Mouse (Mus musculus) splenic B cell, adult 2 months (primary cell): ENCODE data around the gene Adgrd1.

Experiments used
- DNase-seq: peaks from one replicate; pipeline ENCODE4 v3.0.0-alpha.2; 2011; ENCODE audit warnings: low read depth, low spot score
- H3K27me3 ChIP-seq: 2 replicates; pipeline ENCODE4 v1.6.1; 2012; ENCODE audit warnings: mild to moderate bottlenecking, low read length, moderate library complexity, mixed read lengths; ENCODE audit not compliant: control insufficient read depth, poor library complexity, insufficient read depth, severe bottlenecking
- H3K36me3 ChIP-seq: 2 replicates; pipeline ENCODE4 v1.6.1; 2012; ENCODE audit warnings: mild to moderate bottlenecking, low read length, moderate library complexity, mixed read lengths; ENCODE audit not compliant: control insufficient read depth, poor library complexity, insufficient read depth, severe bottlenecking

The Adgrd1 gene

DNA sequence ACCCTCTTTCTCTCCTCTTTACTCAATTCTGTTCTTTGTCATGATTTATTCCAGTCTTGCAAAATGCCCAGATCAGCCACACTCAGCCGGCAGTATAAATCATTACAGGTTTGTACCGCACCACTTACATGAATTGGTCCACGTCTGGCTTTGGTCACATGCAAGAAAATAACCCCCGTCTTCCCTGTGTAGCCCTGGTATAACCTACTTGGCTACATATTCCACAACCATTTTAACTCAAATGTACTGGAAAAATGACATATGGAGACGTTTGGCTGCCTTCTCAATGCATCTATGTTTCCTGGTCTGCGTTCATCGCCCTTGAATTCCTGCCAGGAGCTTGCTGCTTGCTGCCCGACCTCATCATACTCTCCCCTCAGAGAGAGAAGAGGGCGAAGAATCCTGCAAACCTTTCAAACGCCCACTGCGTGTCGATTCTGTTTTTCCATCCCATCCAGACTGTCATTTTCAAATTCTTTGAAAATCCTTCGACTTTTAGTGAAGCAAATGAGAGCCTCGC, 24.7 kb upstream of the Adgrd1 start:
- DNase-seq: no peak
- no peaks in the 10 kb centered on the region for H3K27me3 ChIP-seq
- no peaks in the 10 kb centered on the region for H3K36me3 ChIP-seq

DNA sequence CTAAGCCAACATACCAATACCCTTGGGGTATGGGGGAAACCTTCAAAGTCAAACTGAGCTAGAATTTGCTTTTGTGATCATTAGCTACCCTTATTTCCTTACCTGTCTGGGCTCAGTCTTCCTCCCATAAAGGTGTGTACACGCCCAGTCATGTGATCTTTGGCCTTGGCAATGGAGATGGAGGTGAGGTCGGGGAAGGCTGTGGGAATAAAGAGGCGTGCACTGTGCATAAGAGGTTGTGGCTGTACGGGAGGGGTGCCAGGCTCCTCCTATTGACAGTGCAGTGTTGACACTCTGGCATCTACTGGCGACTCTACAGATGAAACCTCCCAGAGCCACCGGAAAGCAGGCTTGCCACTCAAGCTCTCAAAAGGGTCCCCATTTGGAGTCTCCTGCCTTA, 23.1 kb upstream of the Adgrd1 start:
- H3K36me3 ChIP-seq: no peaks in the 10 kb centered on the region
- no peak for DNase-seq
- no peaks in the 10 kb centered on the region for H3K27me3 ChIP-seq

DNA sequence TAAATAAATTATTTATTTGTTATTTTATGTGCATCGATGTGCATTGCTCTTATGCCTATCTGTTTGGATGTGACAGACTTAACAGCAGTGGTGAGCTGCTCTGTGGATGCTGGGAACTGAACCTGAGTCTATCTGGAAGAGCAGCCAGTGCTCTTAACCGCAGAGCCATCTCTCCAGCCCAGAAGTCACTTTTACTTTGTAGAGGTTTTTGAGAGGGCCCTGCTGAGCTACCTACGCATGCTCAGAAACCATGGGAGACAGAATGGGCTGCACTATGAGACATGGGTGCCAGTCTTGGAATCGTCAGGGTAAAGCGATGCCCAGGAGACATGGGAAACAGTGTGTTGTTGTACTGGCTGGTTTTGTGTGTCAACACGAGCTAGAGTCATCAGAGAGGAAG, 20.5 kb upstream of the Adgrd1 start:
- DNase-seq: no peak

DNA sequence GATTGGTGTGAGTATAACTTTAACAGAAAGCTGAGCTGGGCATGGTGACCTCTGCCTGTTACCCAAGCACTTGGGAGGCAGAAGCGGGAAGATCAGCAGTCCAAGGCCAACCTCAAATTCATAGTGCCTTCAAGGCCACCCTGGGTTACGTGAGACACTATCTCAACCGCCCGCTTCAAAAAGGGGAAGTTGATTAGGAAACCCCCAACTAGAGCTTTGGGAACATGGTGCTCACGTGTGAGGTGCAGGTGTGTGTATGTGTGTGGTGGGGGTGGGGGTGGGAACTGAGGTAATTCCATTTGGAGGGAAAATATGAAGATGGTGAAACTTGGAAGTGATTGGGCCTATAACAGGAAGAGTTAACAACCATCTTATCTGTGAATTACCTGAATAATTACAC, 19.3 kb upstream of the Adgrd1 start:
- DNase-seq: peak; percentile 92
- Histone ChIP-seq H3K36me3 (no peaks in the 10 kb centered on the region), H3K27me3 (no peaks in the 10 kb centered on the region)

More for the DNA sequence above, 20.5 kb upstream of the Adgrd1 start:
- no peaks in the 10 kb centered on the region for H3K36me3 ChIP-seq
- H3K27me3 ChIP-seq: no peaks in the 10 kb centered on the region

DNA sequence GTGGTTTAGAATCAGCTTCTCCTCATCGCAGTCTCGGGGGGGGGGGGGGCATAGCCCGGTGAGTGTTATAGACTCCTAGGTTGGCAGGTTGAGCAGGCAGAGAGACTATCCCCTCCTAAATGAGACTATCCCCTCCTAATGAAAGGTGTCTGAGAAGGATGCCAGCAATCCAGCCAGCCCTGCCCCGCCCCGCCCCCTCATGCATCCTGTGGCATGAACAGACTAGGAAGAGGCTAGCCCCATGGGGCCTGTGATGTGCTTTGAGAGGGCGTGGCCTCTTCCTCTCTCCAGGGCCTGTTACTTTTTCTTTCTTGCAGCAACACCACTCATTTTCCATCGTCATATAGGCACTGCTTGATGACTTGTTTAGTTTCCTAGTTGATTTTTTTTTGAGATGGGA, 15.0 kb upstream of the Adgrd1 start:
- H3K36me3 ChIP-seq: no peaks in the 10 kb centered on the region
- H3K27me3 ChIP-seq: no peaks in the 10 kb centered on the region
- DNase-seq: peak; percentile 41

DNA sequence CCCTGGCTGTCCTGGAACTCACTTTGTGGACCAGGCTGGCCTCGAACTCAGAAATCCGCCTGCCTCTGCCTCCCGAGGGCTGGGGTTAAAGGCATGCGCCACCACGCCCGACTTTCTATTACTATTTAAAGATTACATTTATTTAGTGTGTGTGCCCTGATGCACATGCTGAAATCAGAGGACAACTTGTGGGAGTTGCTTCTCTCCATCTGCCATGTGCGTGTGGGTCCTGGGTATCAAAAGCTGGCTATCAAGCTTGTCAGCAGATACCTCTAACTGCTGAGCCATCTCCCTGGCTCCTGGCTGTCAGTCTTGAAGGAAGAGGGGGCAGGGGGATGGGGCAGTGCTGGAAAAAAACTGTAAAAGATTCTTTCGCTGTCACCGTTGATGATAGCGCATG, 11.4 kb upstream of the Adgrd1 start:
- no peak for DNase-seq
- H3K36me3 ChIP-seq: no peaks in the 10 kb centered on the region
- no peaks in the 10 kb centered on the region for H3K27me3 ChIP-seq

DNA sequence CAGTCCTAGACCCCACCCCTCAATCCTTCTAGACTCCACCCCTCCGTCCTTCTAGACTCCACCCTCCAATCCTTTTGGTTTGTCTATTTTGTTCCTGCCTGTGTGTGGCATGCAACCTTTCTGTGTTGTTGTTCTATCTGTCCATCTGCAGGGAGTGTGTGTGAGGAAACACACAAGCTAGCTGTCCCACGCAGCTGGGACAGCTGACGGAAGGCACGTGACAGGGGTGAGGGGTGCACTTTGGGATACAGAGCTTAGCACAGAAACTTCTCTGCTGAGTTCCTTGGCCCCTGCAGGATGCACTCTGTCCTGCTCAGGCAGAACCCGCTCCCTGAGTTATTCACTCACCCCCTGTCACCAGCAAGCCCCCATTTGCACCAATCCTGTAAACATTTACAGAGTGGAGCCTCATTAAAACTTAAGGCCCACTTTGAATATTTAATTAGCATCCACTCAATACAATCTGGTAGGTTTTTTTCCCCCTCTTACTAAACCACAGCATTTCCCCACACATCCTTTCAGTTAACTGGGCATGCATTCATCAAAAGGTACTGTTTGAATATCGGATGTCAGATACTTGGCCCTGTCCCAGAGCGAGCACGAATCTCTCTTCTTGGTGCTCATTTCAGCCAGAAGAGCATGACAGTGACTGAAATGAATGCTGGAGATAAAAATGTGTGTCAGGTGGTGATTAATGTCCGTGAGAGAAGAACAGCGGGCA, 4.0 kb upstream of the Adgrd1 start:
- H3K27me3 ChIP-seq: no peaks in the 10 kb centered on the region
- no peaks in the 10 kb centered on the region for H3K36me3 ChIP-seq
- DNase-seq: no peak

DNA sequence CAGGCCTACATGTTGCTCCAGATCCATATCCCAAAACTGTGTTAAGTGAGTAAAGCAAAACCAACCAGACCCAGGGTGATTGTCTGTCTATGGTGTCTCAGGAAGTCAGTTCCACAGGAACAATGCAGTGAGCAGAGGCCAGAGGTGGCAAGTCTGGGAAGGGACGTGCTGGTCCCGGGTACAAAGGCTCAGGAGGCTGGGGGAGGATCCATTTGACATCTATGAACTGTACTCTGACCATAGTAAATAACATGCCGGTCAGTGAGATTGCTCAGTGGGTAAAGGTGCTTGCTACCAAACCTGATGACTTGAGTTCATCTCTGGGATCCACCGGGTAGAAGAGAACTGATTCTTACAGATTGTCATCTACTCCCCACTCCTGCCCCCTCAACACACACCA, 3.4 kb upstream of the Adgrd1 start:
- H3K36me3 ChIP-seq: no peaks in the 10 kb centered on the region
- H3K27me3 ChIP-seq: no peaks in the 10 kb centered on the region
- DNase-seq: no peak

DNA sequence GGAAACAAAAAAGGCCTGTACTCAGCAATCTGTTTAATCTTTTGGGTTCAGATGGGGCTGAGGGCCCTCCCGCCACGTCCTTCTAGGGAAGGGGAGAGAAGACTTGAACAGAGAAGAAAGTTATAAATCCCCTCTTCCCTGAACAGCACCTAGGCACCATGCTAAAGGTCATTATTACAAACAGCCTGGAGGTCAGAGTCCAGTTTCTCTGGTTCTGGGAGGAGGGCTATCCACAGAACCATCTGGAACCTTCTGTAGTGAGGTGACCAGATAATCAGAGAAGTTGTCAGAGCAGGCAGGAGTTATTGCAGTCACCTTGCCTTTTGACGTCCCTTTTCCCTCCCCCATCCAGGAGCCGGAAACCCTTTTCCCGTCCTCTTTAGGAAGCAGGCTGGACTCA, 2.3 kb upstream of the Adgrd1 start:
- DNase-seq: no peak
- Histone ChIP-seq H3K27me3 (no peaks in the 10 kb centered on the region), H3K36me3 (no peaks in the 10 kb centered on the region)

DNA sequence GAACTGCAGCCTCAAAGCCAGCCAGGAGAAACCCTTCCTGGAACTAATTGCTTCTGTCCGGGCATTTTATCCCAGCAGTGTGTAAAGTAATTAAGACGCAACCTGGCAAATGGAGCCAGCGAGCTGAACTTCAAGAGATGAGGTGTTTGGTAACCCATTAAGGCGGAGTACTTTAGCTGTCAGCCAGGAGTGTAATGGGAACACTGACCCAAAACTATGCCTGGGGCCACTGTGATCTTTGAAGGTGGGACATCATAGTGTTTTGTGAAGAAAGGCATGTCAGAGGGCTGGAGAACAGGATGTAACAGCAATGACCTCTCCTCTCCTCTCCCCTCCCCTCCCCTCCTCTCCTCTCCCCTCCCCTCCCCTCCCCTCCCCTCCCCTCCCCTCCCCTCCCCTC, 7.5 kb downstream of the Adgrd1 start:
- H3K36me3 ChIP-seq: no peaks in the 10 kb centered on the region

DNA sequence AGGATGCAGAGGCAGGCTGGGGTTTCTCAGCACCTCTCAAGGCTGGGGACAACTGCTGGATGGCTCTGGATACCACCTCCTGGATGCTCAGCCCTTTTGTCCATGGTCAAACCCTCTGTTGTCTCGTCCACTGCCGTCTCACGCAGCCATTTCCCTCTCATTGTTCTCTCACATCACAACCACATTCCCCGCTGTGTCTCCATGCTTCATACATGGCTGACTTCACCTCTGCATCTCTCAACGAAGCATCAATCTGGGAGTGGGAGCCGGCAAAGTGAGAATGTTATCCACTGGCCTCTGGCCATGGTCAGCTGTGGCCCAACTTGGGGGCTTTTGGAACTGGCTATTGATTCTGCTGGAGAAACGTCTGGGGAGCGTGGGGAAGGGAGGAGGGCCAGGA, 15.2 kb downstream of the Adgrd1 start:
- DNase-seq: no peak
- Histone ChIP-seq H3K27me3 (no peaks in the 10 kb centered on the region), H3K36me3 (no peaks in the 10 kb centered on the region)

More for the DNA sequence above, 7.5 kb downstream of the Adgrd1 start:
- no peak for DNase-seq
- H3K27me3 ChIP-seq: no peaks in the 10 kb centered on the region

DNA sequence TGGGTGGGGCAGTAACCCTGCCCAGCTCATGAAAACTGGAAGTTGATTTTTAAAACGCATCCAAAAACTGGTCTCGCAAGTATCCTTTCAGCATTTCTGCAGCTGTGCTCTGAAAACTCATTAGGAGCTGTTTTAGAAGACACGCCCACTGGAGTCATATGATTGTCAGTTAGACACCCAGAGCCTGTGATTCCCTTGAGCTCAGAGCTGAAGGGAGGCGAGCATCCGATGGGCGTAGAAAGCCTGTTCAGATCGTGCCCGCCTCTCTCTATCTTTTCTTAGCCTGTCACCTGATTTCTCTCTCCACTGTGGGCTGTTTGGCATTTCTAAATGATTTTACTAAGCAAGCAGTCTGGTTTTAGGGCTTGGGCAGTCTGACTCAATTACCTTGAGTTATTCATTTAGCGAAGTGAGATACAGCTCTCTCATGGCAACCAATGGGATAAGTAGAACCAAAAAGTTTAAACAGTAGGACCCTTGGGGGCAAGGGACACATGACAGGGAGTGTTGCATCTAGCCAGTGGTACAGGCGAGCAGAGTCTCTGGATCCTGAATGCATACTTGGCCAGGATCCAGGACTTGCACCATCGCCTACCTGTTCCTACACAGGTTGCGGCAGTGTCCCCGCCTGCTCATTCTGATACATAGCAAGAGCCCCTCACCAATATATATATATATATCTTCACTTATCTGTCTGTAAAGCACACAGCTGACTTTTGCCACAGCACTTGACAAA, 17.4 kb downstream of the Adgrd1 start:
- no peaks in the 10 kb centered on the region for H3K27me3 ChIP-seq
- no peak for DNase-seq

DNA sequence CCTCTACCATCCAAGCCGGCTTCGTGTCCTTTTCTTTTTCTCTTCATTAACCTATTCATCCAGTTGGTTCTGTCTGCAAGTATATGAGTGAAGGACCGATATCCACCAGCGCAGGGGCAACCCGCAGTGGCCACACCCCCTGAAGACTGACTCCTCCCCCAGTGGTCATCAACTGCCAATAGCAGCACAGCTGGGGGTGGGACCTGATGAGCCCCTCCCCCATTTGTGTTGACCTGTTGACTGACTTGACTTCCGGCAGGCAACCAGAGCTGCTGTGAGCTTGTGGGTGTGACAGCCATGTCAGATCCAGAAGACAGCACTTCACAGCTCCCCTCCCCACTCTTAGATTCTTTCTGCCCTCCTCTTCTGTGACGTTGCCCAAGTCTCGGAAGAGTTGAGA, 19.7 kb downstream of the Adgrd1 start:
- no peak for DNase-seq
- no peaks in the 10 kb centered on the region for H3K36me3 ChIP-seq
- H3K27me3 ChIP-seq: no peaks in the 10 kb centered on the region

More for the DNA sequence above, 17.4 kb downstream of the Adgrd1 start:
- H3K36me3 ChIP-seq: no peaks in the 10 kb centered on the region

DNA sequence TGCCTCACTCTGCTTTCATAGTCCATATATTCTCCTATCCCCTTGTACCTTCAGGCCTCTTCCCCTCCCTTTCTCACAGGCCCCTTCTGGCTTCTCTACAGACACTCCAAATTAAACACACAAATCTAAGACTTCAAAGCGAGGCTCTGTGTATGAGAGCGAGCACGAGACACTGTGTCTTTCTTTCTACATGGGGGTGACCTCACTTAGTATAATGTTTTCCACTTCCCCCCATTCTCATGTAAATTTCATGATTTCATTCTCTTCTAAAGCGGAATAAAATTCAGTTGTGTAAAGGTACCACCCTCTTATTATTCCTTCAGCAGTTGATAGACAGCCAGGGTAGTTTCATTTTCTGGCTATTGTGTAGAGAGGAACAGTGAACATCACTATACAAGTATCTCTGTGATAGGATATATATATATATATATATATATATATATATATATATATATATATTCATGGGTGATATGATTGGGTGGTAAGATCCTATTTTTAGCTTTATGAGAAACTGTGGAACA, 21.1 kb downstream of the Adgrd1 start:
- no peaks in the 10 kb centered on the region for H3K27me3 ChIP-seq
- no peaks in the 10 kb centered on the region for H3K36me3 ChIP-seq
- no peak for DNase-seq

DNA sequence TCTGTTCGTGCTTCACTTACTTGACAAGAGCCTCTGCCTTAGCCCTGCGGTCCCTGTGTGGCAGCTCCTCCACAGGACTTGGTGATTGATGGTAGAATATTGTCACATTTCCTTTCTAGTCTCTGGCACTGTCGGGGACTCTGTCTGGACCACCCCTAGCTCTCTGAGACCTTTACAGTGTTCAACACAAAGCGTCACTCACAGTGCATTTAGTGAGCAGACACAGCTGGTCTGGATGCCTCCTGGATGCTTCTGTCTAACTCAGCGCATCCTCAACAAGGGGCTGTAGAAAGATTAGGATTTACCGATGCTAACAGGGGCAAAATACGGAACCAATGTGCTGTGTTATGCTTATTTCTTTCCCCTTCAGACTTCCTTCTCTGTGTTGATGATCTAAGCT, 22.0 kb downstream of the Adgrd1 start:
- H3K36me3 ChIP-seq: no peaks in the 10 kb centered on the region

More for the DNA sequence above, 22.0 kb downstream of the Adgrd1 start:
- no peaks in the 10 kb centered on the region for H3K27me3 ChIP-seq
- DNase-seq: no peak
